Mouse (Mus musculus) MEL (cell line): ENCODE measurements around the gene Steap4. TPM values are rescaled to one million over a fixed set of nuclear protein-coding genes. Genes with fewer than 3 reads are reported as not detected.

Experiments
- DNase-seq: peaks from one replicate; pipeline ENCODE4 v3.0.0; 2011; ENCODE audit warnings: low read depth, low spot score
- H3K27ac ChIP-seq: 2 replicates; pipeline ENCODE4 v1.5.1; 2012; ENCODE audit warnings: low read depth, mild to moderate bottlenecking, control low read depth, low read length, moderate library complexity; ENCODE audit not compliant: control insufficient read depth
- H3K27me3 ChIP-seq, 2 experiments: fragments of 150-350 bp in 1 of 2; sonication (generic) in 1 of 2; 2 replicates each; pipeline ENCODE4 v1.6.1; 2012; ENCODE audit warnings: low read length in 2 of 2, mild to moderate bottlenecking in 2 of 2, improper control_type of control experiment in 1 of 2, moderate library complexity in 1 of 2; ENCODE audit not compliant: insufficient read depth in 2 of 2, control insufficient read depth in 1 of 2
- H3K36me3 ChIP-seq, 2 experiments: 2 replicates each; pipeline ENCODE4 v1.6.1; 2012 to 2014; ENCODE audit warnings: low read length in 2 of 2, improper control_type of control experiment in 1 of 2, inconsistent platforms in 1 of 2, mild to moderate bottlenecking in 1 of 2; ENCODE audit not compliant: insufficient read depth in 2 of 2, control insufficient read depth in 1 of 2
- H3K4me1 ChIP-seq, 2 experiments: fragments of 150-350 bp in 1 of 2; sonication (generic) in 1 of 2; 2 replicates each; pipeline ENCODE4 v1.6.1; 2012; ENCODE audit warnings: low read length in 2 of 2, improper control_type of control experiment in 1 of 2, mild to moderate bottlenecking in 1 of 2; ENCODE audit not compliant: insufficient read depth in 2 of 2, control insufficient read depth in 1 of 2
- H3K4me3 ChIP-seq, 2 experiments: fragments of 150-350 bp in 1 of 2; sonication (generic) in 1 of 2; 2 replicates each; pipeline ENCODE4 v1.5.1; 2012; ENCODE audit warnings: low read depth in 2 of 2, low read length in 2 of 2, mild to moderate bottlenecking in 2 of 2, moderate library complexity in 2 of 2, control low read depth in 1 of 2, improper control_type of control experiment in 1 of 2; ENCODE audit not compliant: control insufficient read depth in 1 of 2, insufficient read depth in 1 of 2
- H3K79me2 ChIP-seq: 2 replicates; pipeline ENCODE4 v1.6.1; 2012; ENCODE audit warnings: mild to moderate bottlenecking, low read length, moderate library complexity; ENCODE audit not compliant: control insufficient read depth, poor library complexity, insufficient read depth
- H3K9ac ChIP-seq: 2 replicates; pipeline ENCODE4 v1.6.1; 2012; ENCODE audit warnings: low read depth, mild to moderate bottlenecking, control low read depth, low read length, moderate library complexity; ENCODE audit not compliant: control insufficient read depth, poor library complexity, severe bottlenecking
- H3K9me3 ChIP-seq: fragments of 150-350 bp; sonication (generic); replicated peaks from 2 replicates; pipeline ENCODE4 v1.6.1; 2012; ENCODE audit warnings: mild to moderate bottlenecking, low read length, improper control_type of control experiment, moderate library complexity; ENCODE audit not compliant: insufficient read depth
- BHLHE40 ChIP-seq: IDR thresholded peaks from 2 replicates; pipeline ENCODE4 v1.6.1; 2012; ENCODE audit warnings: low read depth, mild to moderate bottlenecking, inconsistent platforms, low read length, improper control_type of control experiment, borderline replicate concordance
- CHD2 ChIP-seq: IDR thresholded peaks from 2 replicates; pipeline ENCODE4 v1.6.1; 2011; ENCODE audit warnings: low read length, improper control_type of control experiment
- CTCF ChIP-seq, 3 experiments: IDR thresholded peaks in 2 of 3; conservative IDR thresholded peaks in 1 of 3; 2 replicates each; pipeline ENCODE4 v1.5.1; 2011 to 2012; ENCODE audit warnings: low read length in 3 of 3, low read depth in 2 of 3, mild to moderate bottlenecking in 2 of 3, improper control_type of control experiment in 1 of 3, inconsistent platforms in 1 of 3, mixed read lengths in 1 of 3, moderate library complexity in 1 of 3; ENCODE audit not compliant: control insufficient read depth in 1 of 3, insufficient read depth in 1 of 3, poor library complexity in 1 of 3, severe bottlenecking in 1 of 3
- ELF1 ChIP-seq: IDR thresholded peaks from 2 replicates; pipeline ENCODE4 v1.6.1; 2014; ENCODE audit warnings: low read depth, mild to moderate bottlenecking, inconsistent platforms, low read length, improper control_type of control experiment, moderate library complexity
- EP300 ChIP-seq, 2 experiments: IDR thresholded peaks; 2 replicates each; pipeline ENCODE4 v1.6.1; 2011; ENCODE audit warnings: improper control_type of control experiment in 2 of 2, low read length in 2 of 2, low read depth in 1 of 2, mild to moderate bottlenecking in 1 of 2
- GATA1 ChIP-seq: IDR thresholded peaks from 2 replicates; pipeline ENCODE4 v1.6.1; 2011; ENCODE audit warnings: low read depth, low read length, improper control_type of control experiment
- KAT2A ChIP-seq: conservative IDR thresholded peaks from 2 replicates; pipeline ENCODE4 v1.6.1; 2012; ENCODE audit warnings: low read depth, low read length, improper control_type of control experiment, inconsistent platforms
- MEF2A ChIP-seq: IDR thresholded peaks from 2 replicates; pipeline ENCODE4 v1.6.1; 2014; ENCODE audit warnings: low read depth, mild to moderate bottlenecking, inconsistent platforms, low read length, improper control_type of control experiment; ENCODE audit not compliant: poor library complexity, insufficient replicate concordance, severe bottlenecking; ENCODE audit errors: extremely low read depth
- MXI1 ChIP-seq: IDR thresholded peaks from 2 replicates; pipeline ENCODE4 v1.6.1; 2011; ENCODE audit warnings: mild to moderate bottlenecking, low read depth, low read length, improper control_type of control experiment
- POLR2A ChIP-seq, 2 experiments: IDR thresholded peaks; 2 replicates each; pipeline ENCODE4 v1.6.1; 2011 to 2012; ENCODE audit warnings: low read length in 2 of 2, mild to moderate bottlenecking in 2 of 2, control low read depth in 1 of 2, improper control_type of control experiment in 1 of 2, low read depth in 1 of 2, moderate library complexity in 1 of 2; ENCODE audit not compliant: control insufficient read depth in 1 of 2, insufficient read depth in 1 of 2, poor library complexity in 1 of 2
- RAD21 ChIP-seq: IDR thresholded peaks from 2 replicates; pipeline ENCODE4 v1.6.1; 2011; ENCODE audit warnings: mild to moderate bottlenecking, low read depth, low read length, improper control_type of control experiment
- RCOR1 ChIP-seq: IDR thresholded peaks from 2 replicates; pipeline ENCODE4 v1.6.1; 2012; ENCODE audit warnings: low read depth, mild to moderate bottlenecking, inconsistent platforms, low read length, improper control_type of control experiment
- SIN3A ChIP-seq: IDR thresholded peaks from 2 replicates; pipeline ENCODE4 v1.6.1; 2012; ENCODE audit warnings: low read length, improper control_type of control experiment, inconsistent platforms
- SMC3 ChIP-seq: IDR thresholded peaks from 2 replicates; pipeline ENCODE4 v1.6.1; 2011; ENCODE audit warnings: low read depth, low read length, improper control_type of control experiment
- TBP ChIP-seq: IDR thresholded peaks from 2 replicates; pipeline ENCODE4 v1.8.0; 2011; ENCODE audit warnings: low read depth, low read length, improper control_type of control experiment
- UBTF ChIP-seq: IDR thresholded peaks from 2 replicates; pipeline ENCODE4 v1.6.1; 2012; ENCODE audit warnings: low read depth, mild to moderate bottlenecking, inconsistent platforms, low read length, improper control_type of control experiment, moderate library complexity, borderline replicate concordance; ENCODE audit not compliant: insufficient read depth
- ZKSCAN1 ChIP-seq: IDR thresholded peaks from 2 replicates; pipeline ENCODE4 v1.6.1; 2012; ENCODE audit warnings: low read depth, mild to moderate bottlenecking, inconsistent platforms, low read length, improper control_type of control experiment, moderate library complexity
- polyA plus RNA-seq, 2 experiments: library from polyadenylated mRNA; stranded (reverse) in 1 of 2; unstranded in 1 of 2; fragments of >175 nt in 1 of 2; fragments of >200 nt in 1 of 2; gene quantifications; 2 replicates each; pipeline versions ENCODE4 v1.2.1 to v1.2.4; 2012; ENCODE audit warnings: low replicate concordance in 2 of 2, low read depth in 1 of 2; ENCODE audit not compliant: insufficient read length in 2 of 2, insufficient read depth in 1 of 2, missing spikeins in 1 of 2
- total RNA-seq: library from RNA; depleted of rRNA; stranded (reverse); fragments of 300-350 nt; gene quantifications from 2 replicates; pipeline ENCODE4 v1.2.3, GENCODE M21; 2012; rRNA removed

Gene Steap4
- not detected in 2 replicates for total RNA-seq
- polyA plus RNA-seq: not detected

GRCm38 (mm10) chr5:7960176-7960575 is at the start of gene Steap4:
Gene Steap4, plus strand, starts transcription at chr5:7960457.
- no peak for DNase-seq
- H3K79me2 ChIP-seq: no peaks in the 10 kb centered on the region
- H3K36me3 ChIP-seq: no peaks in the 10 kb centered on the region
- no peak within 1 kb of the TSS for H3K27ac ChIP-seq
- H3K27me3 ChIP-seq: no peaks in the 10 kb centered on the region; a peak in 1 of 4 replicates
- no peaks in the 10 kb centered on the region for H3K9me3 ChIP-seq
- no peak within 1 kb of the TSS for H3K4me3 ChIP-seq
- TF ChIP-seq MEF2A: no peak
- TF ChIP-seq GATA1: no peak
- no peaks in the 10 kb centered on the region for H3K4me1 ChIP-seq
- H3K9ac ChIP-seq: no peak within 1 kb of the TSS

- no peak overlapping the region for H3K4me3 ChIP-seq
- H3K36me3 ChIP-seq: no peaks in the 10 kb centered on the region
- H3K9ac ChIP-seq: no peak overlapping the region
- TF ChIP-seq SMC3: peak; percentile 30
- no peak for TF ChIP-seq SIN3A
- TF ChIP-seq RAD21: peak; percentile 4
- TF ChIP-seq CTCF (IDR thresholded peaks at IDR 0.05 in 2 of 3, conservative IDR thresholded peaks at IDR 0.05 in 1 of 3; ENCODE audit: control insufficient read depth in 1 of 3, insufficient read depth in 1 of 3, low read depth in 2 of 3, low read length in 3 of 3, poor library complexity in 1 of 3, severe bottlenecking in 1 of 3): peak; percentile 30 to 37 (median 37); a peak in 5 of 6 replicates
- peak; percentile 5 for DNase-seq
- H3K27me3 ChIP-seq: no peaks in the 10 kb centered on the region
- H3K27ac ChIP-seq: no peak overlapping the region
- no peaks in the 10 kb centered on the region for H3K4me1 ChIP-seq
- H3K9me3 ChIP-seq: no peaks in the 10 kb centered on the region
- H3K79me2 ChIP-seq: no peaks in the 10 kb centered on the region
Observed at GRCm38 (mm10) chr5:7911975-7912374, 48.3 kb upstream of the Steap4 start.

GRCm38 (mm10) chr5:7917501-7918295 is 42.6 kb upstream of the Steap4 start:
- no peaks in the 10 kb centered on the region for H3K36me3 ChIP-seq
- no peaks in the 10 kb centered on the region for H3K27me3 ChIP-seq
- no peaks in the 10 kb centered on the region for H3K9me3 ChIP-seq
- TF ChIP-seq POLR2A (IDR thresholded peaks at IDR 0.05; ENCODE audit: control insufficient read depth in 1 of 2, insufficient read depth in 1 of 2, low read depth in 1 of 2, low read length in 2 of 2, poor library complexity in 1 of 2): no peak
- no peak for TF ChIP-seq EP300 (IDR thresholded peaks at IDR 0.05; ENCODE audit: low read depth in 1 of 2, low read length in 2 of 2)
- TF ChIP-seq ELF1: no peak
- no peak for TF ChIP-seq TBP
- TF ChIP-seq MXI1: no peak
- no peak for TF ChIP-seq KAT2A
- no peak for TF ChIP-seq BHLHE40
- no peak for TF ChIP-seq CHD2
- no peak for TF ChIP-seq UBTF
- TF ChIP-seq RAD21: no peak
- no peak for TF ChIP-seq ZKSCAN1
- no peak for TF ChIP-seq RCOR1
- H3K27ac ChIP-seq: no peak overlapping the region
- H3K9ac ChIP-seq: no peak overlapping the region
- no peak overlapping the region for H3K4me3 ChIP-seq
- no peak for DNase-seq
- H3K4me1 ChIP-seq: no peaks in the 10 kb centered on the region
- H3K79me2 ChIP-seq: no peaks in the 10 kb centered on the region
